37 mouse cellular contexts compared by ENCODE assay signal in genomic region chr3:89479055-89479454, GRCm38 (mm10). TPM values are rescaled to one million over a fixed set of nuclear protein-coding genes. Genes with fewer than 3 reads are reported as not detected.
"Had no signal": no experiment of that assay in that cellular context is flagged by ENCODE, and none has a peak within 500 bp of the region (broad histone marks: within the 10 kb centered on the region; RNA-seq: fewer than 3 reads in every experiment).

No protein-coding gene starts in this region.

- H3K9me3 ChIP-seq: heart, embryonic 10.5 days; heart, embryonic 12.5 days; heart, embryonic 13.5 days; heart, embryonic 15.5 days; hindbrain, embryonic 10.5 days; hindbrain, embryonic 12.5 days; hindbrain, embryonic 13.5 days; hindbrain, embryonic 15.5 days; intestine, embryonic 15.5 days; kidney, embryonic 15.5 days had no signal

- H3K9ac ChIP-seq: heart, embryonic 12.5 days; heart, embryonic 13.5 days; heart, embryonic 15.5 days; hindbrain, embryonic 12.5 days; hindbrain, embryonic 13.5 days; hindbrain, embryonic 14.5 days; hindbrain, embryonic 15.5 days; intestine, embryonic 15.5 days; kidney, embryonic 15.5 days had no signal

- H3K4me3 ChIP-seq: heart, embryonic 10.5 days; heart, embryonic 12.5 days; heart, embryonic 13.5 days; heart, embryonic 15.5 days; hindbrain, embryonic 10.5 days; hindbrain, embryonic 12.5 days; hindbrain, embryonic 13.5 days; hindbrain, embryonic 15.5 days; intestine, embryonic 15.5 days; kidney, embryonic 15.5 days; layer of hippocampus, adult 2 months; left cerebral cortex, adult 2 months had no signal

- H3K36me3 ChIP-seq: heart, embryonic 10.5 days; heart, embryonic 12.5 days; heart, embryonic 13.5 days; heart, embryonic 15.5 days; hindbrain, embryonic 10.5 days; hindbrain, embryonic 12.5 days; hindbrain, embryonic 13.5 days; hindbrain, embryonic 15.5 days; intestine, embryonic 15.5 days; kidney, embryonic 15.5 days had no signal

- ATAC-seq: hindbrain, embryonic 16.5 days; hindbrain, postnatal 0 days; inflammation-experienced regulatory T-cells, adult 6 months; intestine, embryonic 15.5 days; intestine, embryonic 16.5 days; intestine, postnatal 0 days had no signal

- DNase-seq: heart, postnatal 10 days; heart, postnatal 14 days; heart, postnatal 36 days; heart, postnatal 4 days; kidney, adult 11 months; kidney, adult 18-20 months; kidney, adult 2 months; kidney, adult 8-10 months; kidney, adult 9 months; kidney, postnatal 10 days; kidney, postnatal 14 days; kidney, postnatal 25 days; kidney, postnatal 36 days; kidney, postnatal 4 days; layer of hippocampus, adult 9-11 months; layer of hippocampus, postnatal 36 days had no signal

- H3K27ac ChIP-seq: heart, embryonic 10.5 days; heart, embryonic 13.5 days; heart, embryonic 15.5 days; hindbrain, embryonic 10.5 days; hindbrain, embryonic 12.5 days; hindbrain, embryonic 13.5 days; hindbrain, embryonic 14.5 days; hindbrain, embryonic 15.5 days; hindbrain, postnatal 0 days; intestine, embryonic 15.5 days; kidney, embryonic 15.5 days; kidney, postnatal 0 days; layer of hippocampus, adult 2 months; left cerebral cortex, adult 2 months had no signal

- H3K4me2 ChIP-seq: heart, embryonic 11.5 days; heart, embryonic 12.5 days; heart, embryonic 13.5 days; heart, embryonic 15.5 days; hindbrain, embryonic 12.5 days; hindbrain, embryonic 13.5 days; hindbrain, embryonic 14.5 days; hindbrain, embryonic 15.5 days; intestine, embryonic 15.5 days; kidney, embryonic 15.5 days had no signal

- H3K27me3 ChIP-seq: heart, embryonic 12.5 days; heart, embryonic 13.5 days; heart, embryonic 15.5 days; hindbrain, embryonic 12.5 days; hindbrain, embryonic 13.5 days; hindbrain, embryonic 15.5 days; intestine, embryonic 15.5 days; kidney, embryonic 15.5 days had no signal

- H3K4me1 ChIP-seq: heart, embryonic 10.5 days; heart, embryonic 12.5 days; heart, embryonic 13.5 days; heart, embryonic 15.5 days; hindbrain, embryonic 10.5 days; hindbrain, embryonic 12.5 days; hindbrain, embryonic 13.5 days; hindbrain, embryonic 15.5 days; intestine, embryonic 15.5 days; kidney, embryonic 15.5 days had no signal

RNA-seq across cellular contexts. Expression of gene Kcnn3, which starts 40.9 kb away (rescaled TPM):
- total RNA-seq: hematopoietic stem cell, adult 5-6 weeks had no signal
- polyA plus RNA-seq: inflammation-experienced regulatory T-cells, adult 6 months had no signal
